Mouse (Mus musculus) CH12.LX (cell line): ENCODE measurements around the gene 2010300C02Rik.

Experiments used
- BHLHE40 ChIP-seq: IDR thresholded peaks from 2 replicates; pipeline ENCODE4 v1.6.1; 2011; ENCODE audit warnings: mild to moderate bottlenecking, low read depth, low read length, improper control_type of control experiment
- CTCF ChIP-seq, 2 experiments: IDR thresholded peaks in 1 of 2; conservative IDR thresholded peaks in 1 of 2; 2 replicates each; pipeline ENCODE4 v1.5.1; 2011 to 2012; ENCODE audit warnings: low read depth in 2 of 2, low read length in 2 of 2, improper control_type of control experiment in 1 of 2, inconsistent platforms in 1 of 2, mild to moderate bottlenecking in 1 of 2, moderate library complexity in 1 of 2
- ELF1 ChIP-seq: IDR thresholded peaks from 2 replicates; pipeline ENCODE4 v1.6.1; 2014; ENCODE audit warnings: low read depth, mild to moderate bottlenecking, inconsistent platforms, low read length, improper control_type of control experiment
- EP300 ChIP-seq: IDR thresholded peaks from 2 replicates; pipeline ENCODE4 v1.6.1; 2011; ENCODE audit warnings: low read length, improper control_type of control experiment
- GABPA ChIP-seq: IDR thresholded peaks from 2 replicates; pipeline ENCODE4 v1.6.1; 2012; ENCODE audit warnings: low read depth, low read length, improper control_type of control experiment, inconsistent platforms; ENCODE audit not compliant: insufficient replicate concordance
- HCFC1 ChIP-seq: IDR thresholded peaks from 2 replicates; pipeline ENCODE4 v1.6.1; 2012; ENCODE audit warnings: low read depth, mild to moderate bottlenecking, inconsistent platforms, low read length, improper control_type of control experiment
- POLR2A ChIP-seq: IDR thresholded peaks from 2 replicates; pipeline ENCODE4 v1.6.1; 2011; ENCODE audit warnings: low read depth, mild to moderate bottlenecking, improper control_type of control experiment, low read length
- TCF12 ChIP-seq: IDR thresholded peaks from 2 replicates; pipeline ENCODE4 v1.6.1; 2014; ENCODE audit warnings: low read depth, mild to moderate bottlenecking, inconsistent platforms, low read length, improper control_type of control experiment
- USF1 ChIP-seq: IDR thresholded peaks from 2 replicates; pipeline ENCODE4 v1.6.1; 2014; ENCODE audit warnings: low read depth, mild to moderate bottlenecking, inconsistent platforms, low read length, improper control_type of control experiment
- ZNF384 ChIP-seq: IDR thresholded peaks from 2 replicates; pipeline ENCODE4 v1.6.1; 2012; ENCODE audit warnings: low read depth, low read length, improper control_type of control experiment, inconsistent platforms

- no peak for TF ChIP-seq ELF1
- TF ChIP-seq GABPA, result no peak
- no peak for TF ChIP-seq HCFC1
- TF ChIP-seq CTCF (conservative IDR thresholded peaks at IDR 0.05 in 1 of 2, IDR thresholded peaks at IDR 0.05 in 1 of 2; ENCODE audit: low read depth in 2 of 2, low read length in 2 of 2), result no peak
- no peak for TF ChIP-seq EP300
- TF ChIP-seq USF1, result no peak
- no peak for TF ChIP-seq TCF12
- TF ChIP-seq ZNF384, result no peak
- no peak for TF ChIP-seq BHLHE40
- TF ChIP-seq POLR2A, result no peak
Observed at GRCm38 (mm10) chr1:37740161-37740802, 20.4 kb upstream of the 2010300C02Rik start.
